Mouse (Mus musculus) R1 (cell line): ENCODE data around the gene 1700061G19Rik.

ENCODE experiments used
- DNase-seq: peaks from one replicate; pipeline ENCODE4 v3.0.0-alpha.2; 2018; ENCODE audit warnings: low read depth, low spot score

The 1700061G19Rik gene

DNA sequence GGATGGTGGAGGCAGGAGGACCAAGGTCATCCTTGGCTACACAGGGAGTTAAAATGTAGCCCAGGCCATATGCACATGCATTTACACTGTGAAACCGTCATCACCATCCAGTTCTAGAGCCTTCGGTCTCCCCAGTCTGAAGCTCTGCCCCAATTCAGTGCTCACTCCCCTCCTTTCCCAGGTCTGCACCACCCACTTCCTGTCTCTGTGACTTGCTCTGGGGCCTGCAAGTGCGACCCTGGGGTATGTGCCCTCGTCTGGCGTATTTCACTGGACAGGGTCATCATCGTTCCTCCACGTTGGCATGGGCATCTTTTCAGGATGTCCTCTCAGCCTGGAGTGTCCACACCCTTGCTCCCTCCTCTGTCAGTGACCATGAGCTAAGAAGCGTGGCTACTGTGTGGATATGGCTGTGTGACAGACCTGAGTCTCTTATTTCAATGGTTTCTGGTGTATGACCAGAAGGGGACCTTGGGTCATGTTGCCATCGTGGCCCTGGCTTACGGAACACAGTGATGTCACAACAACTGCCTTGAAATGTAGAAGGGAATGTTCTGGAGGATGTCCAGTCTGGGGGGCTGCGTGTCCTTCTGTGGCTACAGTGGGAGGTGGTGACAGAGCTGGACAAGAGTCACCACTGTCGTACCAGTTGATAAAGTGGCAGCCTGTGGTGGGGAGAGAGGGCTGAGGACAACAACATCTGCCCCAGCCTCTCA, at the start of gene 1700061G19Rik:
1700061G19Rik (plus strand) TSS at position 542 of the 716 bp plus-strand sequence.
- DNase-seq, result no peak

- no peak for DNase-seq
Measured at GRCm38 (mm10) chr17:56826718-56827117, 48.6 kb upstream of the 1700061G19Rik start.

- no peak for DNase-seq
Measured at GRCm38 (mm10) chr17:56829171-56829570, 46.1 kb upstream of the 1700061G19Rik start.

DNA sequence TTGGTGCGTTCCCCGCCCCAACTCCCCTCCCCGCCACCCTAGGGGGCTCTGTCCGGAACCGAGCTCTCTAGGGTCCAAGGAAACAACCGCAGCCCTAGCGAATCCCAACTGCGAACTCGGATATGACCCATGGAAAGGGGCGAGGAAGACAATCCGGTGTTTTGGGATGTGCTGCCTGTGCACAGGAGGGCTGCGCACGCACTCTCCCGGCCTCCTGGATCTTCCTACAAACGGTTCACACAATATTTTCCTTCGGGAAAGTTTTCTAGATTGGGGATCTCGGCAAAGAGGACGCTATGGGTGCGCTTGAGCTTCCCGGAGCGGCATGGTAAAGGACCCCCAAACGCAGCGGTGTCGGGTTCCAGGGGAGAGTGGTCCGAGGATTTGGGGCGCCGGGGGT, 45.5 kb upstream of the 1700061G19Rik start:
- DNase-seq, result peak; percentile 61

GRCm38 (mm10) chr17:56830411-56831110, 44.7 kb upstream of the 1700061G19Rik start, which contains the start of gene Rfx2:
Gene Rfx2 (minus strand): TSS chr17:56831013.
- DNase-seq, result peak; percentile 54

DNA sequence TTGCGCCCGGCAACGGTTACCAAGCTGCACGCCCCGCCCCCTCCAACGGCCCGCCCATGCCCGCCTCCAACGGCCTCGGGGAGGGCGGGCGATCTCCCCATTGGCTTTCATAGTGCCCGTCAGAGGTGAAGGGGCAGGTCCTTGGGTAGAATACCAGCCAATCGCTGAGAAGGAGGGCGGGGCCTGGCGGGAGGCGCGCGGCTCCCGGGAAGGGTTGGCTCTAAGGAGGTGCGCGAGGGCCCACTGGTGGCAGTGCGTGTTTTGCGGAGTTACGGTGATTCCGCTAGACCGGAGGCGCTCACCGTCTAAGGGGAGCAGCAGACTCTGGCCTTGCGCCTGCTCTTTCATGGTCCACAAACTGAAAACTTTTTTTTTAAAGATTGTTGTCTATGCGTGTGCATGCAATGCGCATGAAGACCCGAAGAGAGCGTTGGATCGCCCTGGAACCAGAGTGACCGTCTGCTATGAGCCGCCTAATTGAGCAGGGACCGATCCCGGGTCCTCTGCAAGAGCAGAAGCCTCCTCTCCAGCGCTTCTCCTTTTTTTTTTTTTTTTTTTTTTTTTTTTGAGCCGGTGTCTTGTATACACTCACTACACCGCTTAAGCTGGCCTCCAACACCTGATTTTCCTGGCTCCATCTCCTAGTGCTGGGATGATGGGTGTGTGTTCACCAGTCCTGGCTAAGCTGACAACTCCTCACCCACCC, 44.0 kb upstream of the 1700061G19Rik start:
- DNase-seq, result peak; percentile 98

DNA sequence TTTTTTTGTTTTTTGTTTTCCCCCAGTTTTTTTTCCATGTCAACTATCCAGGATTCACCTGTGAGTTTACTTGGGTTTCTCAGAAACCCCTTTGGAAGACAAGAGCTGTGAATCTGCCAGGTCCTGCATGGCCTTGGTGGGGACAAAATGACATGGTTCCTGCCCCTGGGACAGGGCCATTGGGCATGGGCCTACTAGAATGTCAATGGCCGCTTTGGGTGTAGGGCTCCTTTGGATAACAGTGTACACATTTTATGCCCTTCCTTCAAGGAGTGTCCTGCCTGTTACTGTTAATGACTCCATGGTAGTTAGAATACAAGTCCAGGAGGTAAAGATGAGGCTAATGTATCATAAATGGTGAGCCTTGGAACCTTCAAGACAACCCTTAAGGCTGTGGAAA, 42.4 kb upstream of the 1700061G19Rik start:
- no peak for DNase-seq

DNA sequence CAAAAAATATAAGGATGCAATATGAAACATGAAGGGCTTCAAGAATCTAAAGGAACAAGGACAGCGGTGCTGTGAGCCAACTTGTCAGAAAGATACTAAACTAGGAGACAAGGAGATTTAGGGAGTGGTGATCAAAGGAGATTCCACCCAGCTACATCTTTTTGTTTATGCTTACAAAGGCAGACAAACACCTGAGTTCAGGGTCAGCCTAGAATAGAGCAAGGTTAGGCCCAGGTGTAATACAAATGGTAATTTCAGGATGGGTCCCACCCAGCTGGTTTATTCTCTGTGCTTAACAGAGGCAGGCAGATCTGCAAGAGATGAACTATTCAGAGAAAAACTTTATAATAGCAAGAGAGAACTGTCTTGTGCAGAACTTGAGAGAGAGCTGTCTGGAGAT, 41.9 kb upstream of the 1700061G19Rik start:
- DNase-seq, result peak; percentile 96

DNA sequence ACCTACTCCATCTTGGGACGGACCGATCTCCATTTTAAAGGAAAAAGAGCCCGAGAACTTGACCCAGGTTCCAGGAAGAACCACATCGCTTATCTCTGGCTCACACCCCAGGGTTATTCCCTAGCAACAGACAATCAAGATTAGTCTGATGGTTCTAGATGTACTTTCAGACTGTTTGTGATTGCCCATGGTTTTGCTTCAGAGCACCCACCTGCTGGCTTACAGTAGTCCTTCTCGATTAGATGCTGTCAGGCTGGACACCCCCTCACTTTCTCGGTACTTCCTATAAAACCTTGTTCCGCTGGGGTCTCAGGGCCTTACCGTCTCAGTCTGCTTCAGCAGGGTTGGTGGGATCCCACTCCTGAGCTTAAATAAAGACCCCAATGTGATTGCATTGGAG, 38.9 kb upstream of the 1700061G19Rik start:
- no peak for DNase-seq

- no peak for DNase-seq
Measured at GRCm38 (mm10) chr17:56840524-56840923, 34.8 kb upstream of the 1700061G19Rik start.

DNA sequence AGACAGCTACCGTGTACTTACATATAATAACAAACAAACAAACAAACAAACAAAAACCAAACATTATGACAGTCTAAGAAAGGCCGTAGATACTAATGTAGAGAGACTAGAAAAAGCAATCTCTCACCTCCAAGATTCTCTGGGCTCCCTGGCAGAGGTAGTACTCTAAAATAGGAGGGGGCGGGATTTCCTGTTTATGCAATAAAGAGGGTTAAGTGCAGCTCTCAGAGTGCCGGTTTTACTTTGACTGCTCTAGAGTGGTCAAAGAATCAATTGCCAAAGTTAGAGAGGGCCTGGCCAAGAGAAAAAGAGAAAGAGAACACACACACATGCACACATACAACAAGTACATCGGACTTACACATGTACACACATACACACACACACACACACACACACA, 33.1 kb upstream of the 1700061G19Rik start:
- no peak for DNase-seq

DNA sequence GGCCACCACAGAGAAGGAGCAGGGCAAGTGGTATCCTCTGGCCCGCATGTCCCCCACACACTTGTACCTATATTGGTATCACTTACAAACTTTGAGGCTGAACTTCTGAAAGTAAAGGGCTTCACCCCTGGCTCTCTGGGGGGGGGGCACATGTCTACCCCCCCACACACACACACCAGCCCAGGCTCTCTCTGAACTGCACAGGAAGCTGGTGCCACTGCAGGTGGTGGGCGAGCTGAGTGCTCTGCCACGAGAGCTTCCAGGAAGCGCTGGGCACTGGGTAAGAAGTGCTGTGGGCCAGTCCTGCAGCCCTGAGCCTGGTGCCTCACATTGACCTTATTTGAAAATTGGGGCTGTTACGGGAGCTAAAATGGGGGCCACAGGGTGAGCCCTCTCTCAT, 31.6 kb upstream of the 1700061G19Rik start:
- DNase-seq, result no peak

GRCm38 (mm10) chr17:56848785-56849184, 26.5 kb upstream of the 1700061G19Rik start:
- no peak for DNase-seq

- DNase-seq, result no peak
Measured at GRCm38 (mm10) chr17:56849710-56850109, 25.6 kb upstream of the 1700061G19Rik start.

- DNase-seq, result no peak
Measured at GRCm38 (mm10) chr17:56851167-56851566, 24.1 kb upstream of the 1700061G19Rik start.

DNA sequence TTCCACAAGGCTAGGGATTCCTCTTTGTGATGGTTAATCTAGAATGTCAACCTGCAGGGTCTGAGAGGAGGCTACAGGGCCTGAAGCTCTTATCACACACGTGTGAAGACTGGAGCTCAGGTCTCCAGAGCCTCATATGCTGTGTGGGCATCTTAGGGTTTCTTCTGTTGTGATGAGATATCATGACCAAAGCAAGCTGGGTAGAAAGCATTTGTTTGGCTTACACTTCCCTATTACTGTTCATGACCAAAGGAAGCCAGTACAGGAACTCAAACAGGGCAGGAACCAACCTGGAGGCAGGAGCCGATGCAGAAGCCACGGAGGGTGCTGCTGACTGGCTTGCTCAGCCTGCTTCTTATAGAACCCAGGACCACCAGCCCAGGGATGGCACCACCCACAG, 19.9 kb upstream of the 1700061G19Rik start:
- DNase-seq, result no peak

DNA sequence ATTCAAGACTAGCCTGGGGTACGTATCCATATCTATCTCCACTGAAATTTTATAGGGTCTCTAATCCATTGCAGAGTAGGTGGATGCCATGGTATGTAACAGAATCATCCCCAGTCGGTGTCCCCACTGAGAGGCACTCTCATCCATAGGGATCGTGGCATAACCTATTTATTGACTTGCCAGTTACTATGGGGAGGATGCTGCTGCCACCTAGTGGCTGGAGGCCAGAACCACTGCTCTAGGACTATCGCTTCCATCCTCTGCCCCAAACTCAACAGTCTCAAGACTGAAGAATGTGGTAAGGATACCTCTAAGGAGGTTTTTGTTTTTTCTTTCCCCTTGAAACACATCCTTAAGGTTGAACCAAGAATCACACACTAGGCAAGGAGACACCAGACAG, 17.1 kb upstream of the 1700061G19Rik start:
- peak; percentile 89 for DNase-seq

DNA sequence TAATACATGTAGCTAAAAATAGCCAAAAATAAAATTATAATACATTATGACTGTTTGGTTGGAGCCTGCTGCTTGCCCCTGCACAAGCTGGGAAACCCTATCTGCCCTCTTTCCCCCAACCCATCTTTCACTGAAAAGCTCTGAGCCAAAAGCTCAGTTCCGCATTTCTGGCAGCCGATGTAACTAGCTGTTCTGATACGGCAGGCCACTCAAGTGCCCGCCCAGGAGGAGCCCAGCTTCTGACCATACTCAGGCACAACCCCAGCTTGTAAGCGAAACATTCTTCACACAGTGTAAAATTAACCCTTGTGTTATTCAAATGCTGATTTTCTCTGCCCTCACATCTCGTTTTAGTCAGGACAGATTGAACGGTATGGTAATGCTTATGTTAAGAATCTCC, 16.4 kb upstream of the 1700061G19Rik start:
- DNase-seq, result no peak

DNA sequence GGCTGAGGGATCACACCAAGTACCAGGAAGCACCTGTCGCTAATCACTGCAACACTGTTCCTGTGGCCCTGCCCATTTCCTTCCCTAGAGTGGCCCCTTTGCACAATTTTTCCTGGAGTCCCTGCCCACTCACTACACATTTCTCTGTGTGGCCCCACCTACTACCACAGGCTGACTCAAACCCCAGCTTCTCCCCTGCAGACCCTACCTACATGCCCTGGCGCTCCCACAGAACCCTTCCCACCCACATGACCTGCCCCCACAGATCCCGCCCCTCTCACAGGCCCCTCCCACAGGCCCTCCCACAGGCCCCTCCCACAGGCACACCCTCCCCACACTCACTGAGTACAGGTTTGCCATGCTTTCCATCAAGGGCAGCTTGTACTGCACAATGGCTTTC, 14.1 kb upstream of the 1700061G19Rik start:
- peak; percentile 91 for DNase-seq

- DNase-seq, result peak; percentile 91
Measured at GRCm38 (mm10) chr17:56866071-56866470, 9.2 kb upstream of the 1700061G19Rik start.

GRCm38 (mm10) chr17:56869481-56869977, 5.7 kb upstream of the 1700061G19Rik start:
- peak; percentile 96 for DNase-seq

- peak; percentile 85 for DNase-seq
Measured at GRCm38 (mm10) chr17:56870287-56870953, 4.9 kb upstream of the 1700061G19Rik start.
